Mouse (Mus musculus) spleen, adult 2 months (tissue): ENCODE measurements around the gene Fam3a. TPM values are rescaled to one million over a fixed set of nuclear protein-coding genes. Genes with fewer than 3 reads are reported as not detected.
A peak's percentile ranks its signal among the peaks of the same experiment; 100 is the strongest.

Experiments
- DNase-seq, 2 experiments: peaks; one replicate each; pipeline versions ENCODE4 v3.0.0 to v3.0.0-alpha.2; 2012 to 2021; ENCODE audit warnings: low spot score in 2 of 2, low read depth in 1 of 2
- H3K27ac ChIP-seq: fragments of 200-500 bp; 2 replicates; pipeline ENCODE4 v1.5.1; 2012; ENCODE audit warnings: low read length, inconsistent platforms; ENCODE audit not compliant: insufficient read depth
- H3K27me3 ChIP-seq: fragments of 200-500 bp; 2 replicates; pipeline ENCODE4 v1.6.1; 2012; ENCODE audit warnings: mild to moderate bottlenecking, moderate library complexity, low read length, inconsistent platforms; ENCODE audit not compliant: control insufficient read depth, insufficient read depth
- H3K36me3 ChIP-seq: fragments of 200-500 bp; 2 replicates; pipeline ENCODE4 v1.6.1; 2012; ENCODE audit warnings: mild to moderate bottlenecking, low read length, inconsistent platforms; ENCODE audit not compliant: control insufficient read depth, insufficient read depth
- H3K4me1 ChIP-seq: fragments of 200-500 bp; 2 replicates; pipeline ENCODE4 v1.6.1; 2011; ENCODE audit warnings: inconsistent platforms; ENCODE audit not compliant: control insufficient read depth, insufficient read depth, insufficient read length
- H3K4me3 ChIP-seq: fragments of 200-500 bp; 2 replicates; pipeline ENCODE4 v1.5.1; 2011; ENCODE audit warnings: mild to moderate bottlenecking, inconsistent platforms; ENCODE audit not compliant: insufficient read depth, insufficient read length; ENCODE audit errors: extremely low read depth
- CTCF ChIP-seq: fragments of 200-500 bp; IDR thresholded peaks from 2 replicates; pipeline ENCODE4 v1.5.1; 2011; ENCODE audit warnings: mild to moderate bottlenecking, inconsistent platforms; ENCODE audit not compliant: insufficient read depth, insufficient read length, insufficient replicate concordance; ENCODE audit errors: extremely low read depth
- POLR2A ChIP-seq: fragments of 200-500 bp; IDR thresholded peaks from 2 replicates; pipeline ENCODE4 v1.6.1; 2011; ENCODE audit warnings: low read depth, low read length, inconsistent platforms
- WGBS: fragments of 180-500 bp; shearing (Covaris S2); methylation state at CpG from one replicate; pipeline ENCODE4 v1.1.7; 2018; 5-methylcytosine and 5-hydroxymethylcytosine counted together
- polyA plus RNA-seq: library from polyadenylated mRNA; depleted of rRNA; stranded (reverse); fragments of >200 nt; gene quantifications from 2 replicates; pipeline ENCODE4 v1.2.3, GENCODE M21; 2012; rRNA removed

The Fam3a gene
- polyA plus RNA-seq = 25.4 and 32.9 TPM in 2 replicates

DNA sequence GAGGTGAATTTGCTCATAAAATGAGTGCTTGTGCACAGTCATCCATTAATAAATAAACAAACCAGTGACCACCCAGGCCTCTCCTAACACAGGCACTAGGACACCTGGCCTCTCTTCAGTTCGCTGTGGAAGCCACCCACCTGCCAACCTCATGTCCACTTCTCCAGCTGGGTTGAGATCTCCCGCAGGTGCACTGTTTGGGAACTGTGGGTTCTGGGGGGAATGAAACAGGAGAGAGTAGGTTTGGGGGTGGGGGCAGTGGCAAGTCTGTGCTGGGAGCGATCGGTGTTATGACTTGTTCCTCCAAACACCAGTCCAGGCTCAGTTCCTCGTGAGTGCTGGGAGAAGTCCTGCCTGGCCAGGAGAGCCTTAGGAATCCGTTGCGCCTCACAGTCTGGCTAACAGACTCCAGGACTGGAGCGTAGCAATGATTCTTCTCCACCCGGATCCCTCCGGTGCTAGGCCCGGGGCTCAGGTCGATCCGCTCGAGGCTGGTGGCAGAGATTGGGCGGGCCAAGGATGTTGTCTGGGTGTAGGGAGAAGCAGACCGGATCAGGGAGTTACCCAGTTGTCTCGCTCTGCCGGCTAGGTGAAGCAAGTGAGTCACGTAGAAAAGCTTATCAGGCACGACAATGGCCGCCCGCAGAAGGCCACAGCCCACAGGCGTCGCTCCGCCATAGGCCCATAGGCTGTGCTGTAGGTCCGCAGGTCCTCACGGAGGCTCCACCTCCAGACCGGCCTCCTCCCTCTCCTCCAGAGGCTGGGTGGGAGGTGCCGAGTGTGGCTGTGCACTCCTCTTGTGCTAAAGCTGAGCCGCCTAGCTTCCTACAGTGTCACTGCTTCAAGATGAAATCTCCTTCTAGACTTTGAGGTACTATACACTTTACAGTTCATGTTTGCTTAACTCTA lies at the start of gene Fam3a, which contains the start of gene Ikbkg:
Fam3a (minus strand) TSS at position 738 of the 909 bp plus-strand sequence.
Ikbkg (plus strand) TSS at position 756 of the 909 bp plus-strand sequence.
- Histone ChIP-seq H3K27ac (peak within 1 kb of the TSS; percentile 92), H3K27me3 (no peaks in the 10 kb centered on the region), H3K4me1 (peaks cover 4% of the 10 kb centered on the region; the same call in 1 of the 2 replicates), H3K36me3 (no peaks in the 10 kb centered on the region), H3K4me3 (peak within 1 kb of the TSS; percentile 73)
- WGBS = 23% methylated on average over 30 of the region's 30 CpGs
- peak; percentile 81 for DNase-seq
- TF ChIP-seq POLR2A (peak; percentile 36), CTCF (peak; percentile 41; the same call in 1 of the 2 replicates)

DNA sequence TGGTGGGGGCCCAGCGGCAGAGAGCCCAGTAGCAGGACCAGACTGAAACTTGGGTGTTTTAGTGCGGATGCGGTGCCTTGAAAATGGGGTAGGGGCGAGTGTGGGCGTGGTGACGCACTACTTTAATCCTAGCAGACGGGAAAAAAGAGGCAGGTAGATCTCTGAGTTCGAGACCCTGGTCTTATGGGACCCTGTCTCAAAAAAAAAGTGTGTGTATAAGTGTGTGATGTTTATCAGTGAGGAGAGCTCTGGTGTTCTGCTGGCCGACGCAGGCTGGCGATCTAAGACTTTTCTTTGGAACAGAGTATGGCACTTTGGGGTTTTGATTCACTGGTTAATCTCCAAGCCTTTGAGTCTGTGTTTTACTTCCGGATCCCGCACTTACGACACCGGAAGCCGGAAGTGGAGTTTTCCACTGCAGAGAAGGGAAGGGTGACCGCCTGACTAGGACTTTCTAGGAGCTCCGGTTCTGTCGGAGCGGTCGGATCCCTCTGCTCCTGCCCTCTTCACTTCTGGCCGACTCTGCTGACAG lies 36.3 kb upstream of the Fam3a start:
- DNase-seq = peak; percentile 62
- 26% methylated on average over 22 of the region's 22 CpGs for WGBS
- peak; percentile 45 for TF ChIP-seq POLR2A
- TF ChIP-seq CTCF = no peak
- no peaks in the 10 kb centered on the region for H3K27me3 ChIP-seq
- peak overlapping the region; percentile 93 for H3K27ac ChIP-seq
- H3K4me1 ChIP-seq = no peaks in the 10 kb centered on the region; the same call in 1 of the 2 replicates
- peaks cover 4% of the 10 kb centered on the region for H3K36me3 ChIP-seq
- H3K4me3 ChIP-seq = peak overlapping the region; percentile 94

DNA sequence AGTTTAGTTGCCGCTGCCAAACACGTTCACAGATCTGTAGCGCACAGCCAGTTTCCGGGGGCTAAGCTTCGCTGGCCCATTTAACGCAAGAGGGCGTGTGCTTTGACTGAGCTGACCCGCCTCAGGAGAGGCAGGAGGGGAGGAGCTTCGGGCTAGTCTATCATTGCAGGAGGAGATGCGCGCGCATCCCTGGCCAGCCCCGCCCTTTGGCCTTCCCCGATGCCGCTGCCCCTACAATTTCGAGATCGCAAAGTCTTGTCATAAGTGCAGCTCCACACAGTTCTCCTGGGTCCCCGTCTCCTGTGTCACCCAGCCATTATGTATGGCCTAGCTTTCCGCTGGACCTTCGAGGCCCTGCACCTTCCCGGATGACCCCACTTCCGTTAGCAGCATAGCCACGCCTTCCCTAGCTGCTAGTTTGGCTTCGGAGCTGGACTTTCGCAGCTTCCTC lies 35.8 kb upstream of the Fam3a start, which contains the start of gene G6pdx:
G6pdx (minus strand) TSS at position 369 of the 451 bp plus-strand sequence.
- Histone ChIP-seq H3K27ac (peak within 1 kb of the TSS; percentile 93), H3K36me3 (no peaks in the 10 kb centered on the region), H3K4me1 (no peaks in the 10 kb centered on the region; the same call in 1 of the 2 replicates), H3K27me3 (no peaks in the 10 kb centered on the region), H3K4me3 (peak within 1 kb of the TSS; percentile 94)
- WGBS = 24% methylated on average over 25 of the region's 25 CpGs
- peak; percentile 80 to 85 for DNase-seq
- TF ChIP-seq CTCF (no peak), POLR2A (peak; percentile 43)

DNA sequence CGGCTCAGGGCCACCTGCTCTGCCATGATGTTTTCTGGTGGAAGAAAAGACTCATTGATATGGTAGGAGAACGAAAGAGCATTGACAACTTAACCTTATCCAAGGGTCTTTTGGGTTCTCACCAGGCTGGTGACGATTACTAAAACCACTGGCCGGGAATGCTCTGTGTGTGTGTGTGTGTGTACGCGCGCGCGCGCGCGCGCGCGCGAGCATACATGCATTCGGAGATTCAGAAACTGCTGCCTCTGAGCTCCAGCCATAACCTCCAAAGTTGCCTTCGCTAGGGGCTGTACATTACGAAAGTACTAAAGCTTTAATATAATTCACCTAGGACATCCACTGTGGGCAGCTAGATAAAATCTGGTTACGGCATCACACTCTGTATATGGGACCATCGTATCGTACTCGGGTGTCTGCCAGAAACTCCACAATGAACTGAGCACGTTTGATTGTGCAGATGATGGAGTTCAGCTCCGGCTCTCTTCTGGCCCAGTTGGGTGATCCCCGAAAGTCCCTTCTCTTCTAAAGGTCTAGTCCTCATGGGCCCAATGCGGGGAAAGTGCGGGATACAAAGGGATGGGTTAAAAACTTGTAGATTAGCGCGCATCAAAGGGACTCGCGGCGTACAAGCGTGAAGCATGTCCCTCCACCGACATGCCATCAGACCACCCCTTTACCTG lies 35.2 kb upstream of the Fam3a start:
- peak overlapping the region; percentile 94 for H3K4me3 ChIP-seq
- DNase-seq = no peak
- no peaks in the 10 kb centered on the region for H3K36me3 ChIP-seq
- H3K27me3 ChIP-seq = no peaks in the 10 kb centered on the region
- peak overlapping the region; percentile 93 for H3K27ac ChIP-seq
- H3K4me1 ChIP-seq = no peaks in the 10 kb centered on the region; the same call in 1 of the 2 replicates
- no peak for TF ChIP-seq CTCF
- no peak for TF ChIP-seq POLR2A
- WGBS = 32% methylated on average over 35 of the region's 35 CpGs

DNA sequence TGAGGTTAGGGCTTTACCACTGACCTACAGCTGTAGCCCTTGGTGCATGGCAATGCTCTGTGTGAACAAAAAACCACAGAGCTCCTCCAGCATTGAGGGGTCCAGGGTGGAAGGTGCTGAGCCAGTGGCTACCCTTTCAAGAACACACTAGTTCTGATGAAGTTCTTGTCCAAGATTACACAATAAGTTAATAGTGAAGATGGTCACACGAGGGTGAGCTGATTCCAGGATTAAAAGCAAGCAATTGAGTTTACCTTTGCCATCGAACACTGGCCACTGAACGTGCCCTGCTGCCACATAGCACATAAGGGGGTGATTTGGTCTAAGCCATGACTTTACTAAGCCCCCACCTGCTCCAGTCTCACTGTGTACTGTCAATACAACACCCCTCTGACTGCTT lies 34.0 kb upstream of the Fam3a start:
- no peak for DNase-seq
- no peak overlapping the region; the same call in 1 of the 2 replicates for H3K27ac ChIP-seq
- no peaks in the 10 kb centered on the region; the same call in 1 of the 2 replicates for H3K4me1 ChIP-seq
- 78% methylated on average over 3 of the region's 3 CpGs for WGBS
- H3K36me3 ChIP-seq = no peaks in the 10 kb centered on the region
- TF ChIP-seq CTCF = no peak
- TF ChIP-seq POLR2A = no peak
- H3K27me3 ChIP-seq = no peaks in the 10 kb centered on the region
- H3K4me3 ChIP-seq = no peak overlapping the region

DNA sequence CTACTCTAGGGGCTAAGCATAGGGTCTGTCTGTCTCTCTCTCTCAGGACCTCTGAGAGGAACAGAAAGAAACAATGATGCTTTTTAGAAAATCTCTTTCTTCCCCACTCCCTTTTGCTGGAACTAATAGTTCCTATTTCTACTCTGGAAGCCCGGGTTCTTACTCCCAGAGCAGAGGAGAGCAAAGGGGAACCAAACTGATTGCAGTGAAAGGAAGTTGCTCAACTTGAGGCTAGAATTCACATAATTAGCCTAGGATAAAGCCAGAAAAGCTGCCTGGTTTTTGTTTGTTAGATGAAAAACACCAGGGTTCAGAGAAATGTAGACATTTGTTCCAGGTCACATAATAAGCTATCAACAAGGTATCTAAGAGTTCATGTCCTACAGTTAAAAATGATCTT lies 33.2 kb upstream of the Fam3a start:
- 31% methylated on average over 1 of the region's 1 CpGs for WGBS
- Histone ChIP-seq H3K27me3 (no peaks in the 10 kb centered on the region), H3K4me1 (no peaks in the 10 kb centered on the region; the same call in 1 of the 2 replicates), H3K4me3 (no peak overlapping the region), H3K27ac (no peak overlapping the region), H3K36me3 (no peaks in the 10 kb centered on the region)
- no peak for DNase-seq
- TF ChIP-seq POLR2A (no peak), CTCF (no peak)
